Mouse (Mus musculus): ENCODE results near the gene Top1. TPM values are rescaled to one million over a fixed set of nuclear protein-coding genes. Genes with fewer than 3 reads are reported as not detected.

The Top1 gene
- polyA plus RNA-seq, 1 experiment, result 8.4 TPM

DNA sequence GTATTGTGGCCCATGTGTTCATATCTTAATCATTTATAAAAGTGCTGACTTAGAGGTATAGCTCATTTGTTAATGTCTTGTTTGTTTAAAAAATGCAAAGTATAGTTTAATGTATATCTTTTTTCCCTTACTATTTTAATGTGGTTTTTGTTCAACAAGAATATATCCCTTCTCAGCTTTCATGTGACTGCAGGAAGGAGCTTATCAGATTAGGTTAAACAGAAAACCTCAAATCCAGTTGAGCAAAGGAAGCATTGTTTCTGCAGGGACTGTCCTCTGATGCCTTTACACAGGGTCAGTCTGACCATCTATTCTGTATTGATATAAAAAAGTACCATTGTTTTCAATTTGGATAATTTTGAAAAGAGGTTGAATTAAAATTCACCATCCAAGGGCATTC lies 57.1 kb downstream of the Top1 start:
- DNase-seq (ENCODE audit: low read depth, low spot score), result no peak

DNA sequence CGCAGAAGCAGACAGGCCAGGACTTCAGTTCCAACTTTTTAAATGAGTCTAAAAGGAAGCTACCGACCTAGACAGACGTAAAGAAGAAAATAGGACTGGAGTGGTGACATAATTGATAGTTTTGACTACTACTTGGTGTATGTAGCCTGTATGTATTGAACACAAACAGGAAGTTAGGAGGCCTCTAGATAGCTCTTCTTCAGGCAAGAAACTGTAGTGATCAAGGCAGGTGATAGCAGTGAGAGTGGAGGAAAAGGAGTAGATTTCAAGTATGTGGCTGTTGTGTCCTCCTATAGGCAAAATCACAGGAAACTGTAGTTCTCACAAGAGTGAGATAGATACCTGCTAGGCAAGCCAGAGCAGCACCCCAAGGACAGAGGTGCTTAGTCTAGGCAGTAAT lies 62.0 kb downstream of the Top1 start:
- no peak for DNase-seq (ENCODE audit: low read depth, low spot score)
- WGBS, result 94% methylated on average over 3 of the region's 3 CpGs

DNA sequence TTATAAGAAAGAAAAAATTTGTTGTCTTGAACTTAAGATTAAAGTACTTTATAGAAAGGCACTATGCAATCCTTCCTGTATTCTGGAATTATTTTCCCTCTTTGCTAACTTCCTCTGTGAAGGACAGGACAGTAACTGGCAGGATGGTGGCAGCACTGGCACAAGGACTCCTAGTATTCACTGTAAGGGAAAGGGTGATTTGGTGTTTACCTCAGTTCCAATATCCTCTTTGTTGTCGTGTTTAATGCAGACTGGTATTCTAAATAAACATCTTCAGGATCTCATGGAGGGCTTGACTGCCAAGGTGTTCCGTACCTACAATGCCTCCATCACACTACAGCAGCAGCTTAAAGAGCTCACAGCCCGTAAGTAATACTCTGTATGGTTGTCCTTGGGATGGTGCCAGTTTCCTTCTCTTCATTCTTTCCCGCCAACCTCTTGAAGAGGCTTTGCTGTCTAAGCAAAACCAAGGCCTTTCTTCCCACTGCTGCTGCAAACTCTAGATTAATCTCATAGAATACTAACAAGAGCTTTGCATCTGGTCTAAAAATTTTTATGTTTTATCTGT lies 69.9 kb downstream of the Top1 start:
- WGBS, result 57% methylated on average over 4 of the region's 4 CpGs
- DNase-seq (ENCODE audit: low read depth, low spot score), result no peak

- DNase-seq (ENCODE audit: low read depth, low spot score), result no peak
- WGBS, result 76% methylated on average over 5 of the region's 5 CpGs
Observed at GRCm38 (mm10) chr2:160717269-160717668, 71.6 kb downstream of the Top1 start.

DNA sequence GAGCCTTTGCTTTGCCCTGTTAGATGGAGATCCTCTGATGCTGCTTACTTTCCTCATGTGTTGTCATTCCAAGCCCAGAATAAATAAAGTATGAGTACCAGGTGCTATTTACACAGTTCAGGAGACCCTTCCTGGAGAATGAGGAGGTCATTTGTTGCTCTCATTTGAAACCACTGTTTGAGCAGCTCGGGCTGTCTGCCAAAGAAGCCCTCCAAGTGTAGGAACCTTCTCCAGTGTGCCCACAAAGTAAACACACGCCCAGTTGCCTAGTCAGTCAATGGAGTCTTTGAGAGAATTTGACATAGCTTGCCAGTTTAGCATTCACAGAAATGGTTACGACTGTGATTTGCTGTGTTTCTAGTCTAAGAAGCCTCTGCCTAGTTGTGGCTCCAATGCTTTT lies 73.1 kb downstream of the Top1 start:
- WGBS, result 38% methylated on average over 3 of the region's 3 CpGs
- no peak for DNase-seq (ENCODE audit: low read depth, low spot score)

DNA sequence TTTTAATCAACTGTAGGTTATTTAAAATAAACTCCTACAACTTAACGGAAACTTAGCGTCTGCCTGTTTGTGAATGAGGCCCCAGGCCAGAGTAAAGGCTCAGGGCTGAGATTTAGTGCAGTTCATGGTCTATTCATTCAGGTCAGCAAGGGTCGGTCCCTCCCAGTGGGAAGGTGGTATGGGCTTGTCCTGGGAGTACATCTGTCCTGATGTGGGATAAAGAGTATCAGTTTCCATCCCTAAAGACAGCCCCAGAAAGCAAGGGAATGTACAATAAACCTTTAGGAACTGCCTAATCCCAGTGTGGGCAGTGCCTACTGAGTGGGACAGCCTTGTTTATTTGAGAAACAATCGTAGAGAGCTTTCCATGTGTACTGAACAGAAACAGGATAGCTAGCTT lies 77.0 kb downstream of the Top1 start:
- no peak for DNase-seq (ENCODE audit: low read depth, low spot score)
- 82% methylated on average over 4 of the region's 4 CpGs for WGBS

- no peak for DNase-seq (ENCODE audit: low read depth, low spot score)
- WGBS, result 91% methylated on average over 4 of the region's 4 CpGs
Observed at GRCm38 (mm10) chr2:160723613-160724375, 78.1 kb downstream of the Top1 start.

DNA sequence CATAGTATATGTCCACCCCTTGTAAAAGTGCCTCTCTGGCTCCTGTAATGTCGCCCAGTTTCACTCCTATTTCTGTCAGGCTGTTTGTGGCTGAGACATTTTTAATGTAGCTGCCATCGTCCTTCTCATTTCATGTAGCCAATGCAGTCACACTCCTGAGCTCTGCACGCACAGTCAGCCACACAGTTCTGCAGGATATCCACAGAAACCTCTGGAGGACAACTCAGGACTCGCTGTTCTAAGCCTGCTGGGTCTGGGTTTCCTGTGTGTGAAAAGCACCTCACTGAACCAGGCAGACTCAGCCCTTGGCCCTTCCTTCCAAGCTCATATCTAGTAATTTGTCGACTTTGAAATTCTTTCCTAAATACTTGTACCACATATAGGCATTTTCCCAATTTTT lies 78.8 kb downstream of the Top1 start:
- DNase-seq (ENCODE audit: low read depth, low spot score), result no peak
- 83% methylated on average over 5 of the region's 5 CpGs for WGBS

- no peak for DNase-seq (ENCODE audit: low read depth, low spot score)
- 82% methylated on average over 6 of the region's 6 CpGs for WGBS
Observed at GRCm38 (mm10) chr2:160725877-160726864, 80.5 kb downstream of the Top1 start.

DNA sequence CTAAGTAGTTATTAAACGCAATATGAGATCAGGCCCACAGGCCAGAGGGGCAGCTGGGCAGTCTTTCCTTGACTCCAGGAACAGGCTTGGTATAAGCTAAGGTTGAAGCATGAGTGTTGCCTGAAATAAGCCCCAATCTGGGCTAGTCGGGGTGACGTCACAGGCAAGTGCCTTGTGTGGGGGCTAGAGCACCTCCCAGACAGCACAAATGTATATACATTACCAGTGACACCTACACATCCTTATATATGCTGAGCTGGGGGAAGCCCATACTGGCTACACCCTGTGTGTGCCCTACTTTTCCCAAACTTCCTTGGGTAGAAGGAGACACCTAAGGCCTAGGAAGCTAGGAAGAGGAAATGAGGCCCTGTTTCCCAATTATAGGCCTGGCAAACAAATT lies 83.3 kb downstream of the Top1 start:
- no peak for DNase-seq (ENCODE audit: low read depth, low spot score)
- 97% methylated on average over 3 of the region's 3 CpGs for WGBS

DNA sequence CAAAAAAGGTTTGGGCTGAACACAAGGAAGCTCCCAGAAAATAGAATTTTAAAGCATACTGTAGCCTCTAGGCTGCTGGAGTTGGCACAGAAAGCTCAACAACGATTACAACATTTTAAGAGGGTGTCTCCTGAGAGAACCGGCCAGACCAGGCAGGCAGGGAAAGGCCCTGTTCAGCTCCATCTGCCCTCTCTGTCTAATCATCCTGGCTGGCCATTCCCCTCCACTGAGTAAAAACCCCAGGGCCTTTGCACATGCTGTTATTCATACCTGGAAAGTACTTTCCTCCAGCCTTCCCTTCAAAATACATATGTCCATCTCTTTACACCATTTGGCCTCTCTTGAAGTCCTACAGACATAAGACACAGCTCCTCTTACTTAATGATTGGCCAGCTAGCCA lies 83.7 kb downstream of the Top1 start:
- DNase-seq (ENCODE audit: low read depth, low spot score), result no peak
- WGBS, result 29% methylated on average over 2 of the region's 2 CpGs

DNA sequence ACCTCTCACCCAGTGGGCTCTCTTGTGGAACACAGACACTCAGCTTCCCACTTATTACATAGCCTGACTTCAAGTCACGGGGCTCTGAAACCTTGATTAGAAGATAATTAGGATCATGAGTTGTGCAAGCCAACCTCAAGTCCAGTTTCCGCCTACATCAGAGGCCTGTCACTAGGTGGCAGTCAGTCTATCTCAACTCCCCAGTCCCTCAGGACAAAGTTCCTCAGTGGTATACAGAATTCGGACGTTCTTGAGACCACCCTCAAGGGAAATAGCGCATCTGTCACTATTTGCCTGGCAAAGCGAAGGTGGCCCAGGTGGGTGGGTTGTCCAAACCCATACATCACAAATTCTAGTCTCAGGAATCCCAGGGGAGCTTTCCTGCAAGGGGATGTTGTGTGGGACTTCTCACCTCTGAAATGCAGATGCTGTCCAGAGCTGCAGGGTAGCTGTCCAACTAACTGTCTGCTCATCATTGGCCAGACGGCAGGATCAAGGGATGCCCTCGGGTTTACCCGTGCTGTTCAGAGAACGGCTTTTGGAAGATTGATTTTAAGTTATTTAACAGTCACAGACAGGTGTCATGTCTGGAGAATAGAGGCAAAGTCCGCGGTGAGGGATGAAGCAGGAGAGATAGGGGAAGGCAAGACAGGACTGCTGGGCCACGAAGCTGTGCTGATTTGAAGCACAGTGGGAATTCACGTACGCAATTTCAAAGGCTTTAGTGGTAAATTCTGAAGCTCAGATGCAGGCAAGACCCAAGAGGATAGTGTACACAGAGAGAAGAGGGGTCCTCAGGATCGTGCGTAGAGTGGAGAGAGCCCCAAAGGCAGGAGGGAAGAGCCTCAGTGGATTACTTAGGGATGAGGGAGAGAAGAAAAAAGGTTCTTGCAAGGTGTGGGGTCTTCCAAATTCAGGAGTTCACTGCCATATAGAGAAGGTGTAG lies 84.4 kb downstream of the Top1 start:
- 19% methylated on average over 17 of the region's 17 CpGs for WGBS
- DNase-seq (ENCODE audit: low read depth, low spot score), result no peak

GRCm38 (mm10) chr2:160730797-160731116 lies 85.1 kb downstream of the Top1 start:
- WGBS, result 4% methylated on average over 19 of the region's 19 CpGs
- no peak for DNase-seq (ENCODE audit: low read depth, low spot score)

DNA sequence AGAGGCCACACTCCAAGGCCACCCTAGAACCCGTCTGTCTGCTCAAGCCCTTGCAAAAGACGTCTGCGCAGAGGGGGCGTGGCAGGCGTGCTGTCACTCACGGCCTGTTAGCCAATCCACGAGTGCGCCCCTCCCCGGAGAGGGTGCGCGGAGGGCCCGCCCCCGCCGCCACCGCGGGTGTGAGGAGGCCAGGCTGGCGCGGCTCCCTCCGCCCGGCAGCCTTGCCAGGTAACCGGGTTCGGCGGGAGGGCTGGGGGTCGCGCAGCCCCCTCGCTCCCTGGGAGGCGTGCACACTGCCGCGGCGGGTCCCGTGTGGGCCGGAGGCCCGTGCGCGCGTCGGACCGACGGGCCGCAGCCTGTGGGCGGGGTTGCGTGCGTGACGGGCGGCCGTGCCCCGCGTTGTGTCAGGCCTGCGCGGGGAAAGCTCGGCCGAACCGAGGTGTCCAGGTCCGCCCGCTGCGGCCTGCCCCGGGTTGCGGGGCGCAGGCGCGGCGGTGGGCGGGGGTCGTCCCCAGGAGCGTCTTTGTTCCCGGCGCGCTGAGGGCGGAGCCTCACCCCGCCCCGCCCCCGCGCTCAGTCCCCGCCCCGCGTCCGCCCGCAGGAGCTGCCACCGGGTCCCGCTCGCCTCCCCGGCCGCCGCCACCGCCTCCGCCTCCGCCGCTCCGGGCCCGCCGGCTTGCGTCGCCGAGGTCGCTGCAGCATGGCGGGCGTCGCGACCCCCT lies 85.6 kb downstream of the Top1 start, which contains the start of gene Plcg1:
Plcg1 (plus strand) TSS at position 184 of the 722 bp plus-strand sequence.
- WGBS, result under 1% methylated on average over 98 of the region's 99 CpGs
- peak; percentile 64 for DNase-seq (ENCODE audit: low read depth, low spot score)

- 1% methylated on average over 32 of the region's 32 CpGs for WGBS
- DNase-seq (ENCODE audit: low read depth, low spot score), result no peak
Observed at GRCm38 (mm10) chr2:160731839-160732261, 86.2 kb downstream of the Top1 start.

GRCm38 (mm10) chr2:160732420-160732995 lies 86.8 kb downstream of the Top1 start:
- 34% methylated on average over 9 of the region's 9 CpGs for WGBS
- DNase-seq (ENCODE audit: low read depth, low spot score), result no peak

DNA sequence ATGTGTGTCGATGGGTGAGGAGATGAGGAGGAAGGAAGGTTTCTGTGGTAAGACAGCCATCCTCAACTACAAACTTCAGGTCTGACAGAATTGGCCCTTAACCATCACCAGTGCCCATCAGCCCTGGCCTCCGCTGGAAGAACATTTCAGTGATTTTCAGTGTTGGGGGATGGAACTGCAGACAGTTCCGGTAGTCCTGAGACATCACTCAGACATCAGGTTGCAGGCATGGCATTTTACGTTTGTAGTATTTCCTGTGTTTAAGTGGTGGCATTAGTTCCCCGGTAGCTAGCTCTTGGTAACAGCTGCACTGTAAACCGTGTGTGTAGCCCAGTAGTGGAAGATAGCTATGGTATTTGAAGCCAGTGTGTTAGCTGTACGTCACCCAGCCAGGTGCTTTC lies 87.4 kb downstream of the Top1 start:
- WGBS, result 55% methylated on average over 7 of the region's 7 CpGs
- DNase-seq (ENCODE audit: low read depth, low spot score), result no peak

DNA sequence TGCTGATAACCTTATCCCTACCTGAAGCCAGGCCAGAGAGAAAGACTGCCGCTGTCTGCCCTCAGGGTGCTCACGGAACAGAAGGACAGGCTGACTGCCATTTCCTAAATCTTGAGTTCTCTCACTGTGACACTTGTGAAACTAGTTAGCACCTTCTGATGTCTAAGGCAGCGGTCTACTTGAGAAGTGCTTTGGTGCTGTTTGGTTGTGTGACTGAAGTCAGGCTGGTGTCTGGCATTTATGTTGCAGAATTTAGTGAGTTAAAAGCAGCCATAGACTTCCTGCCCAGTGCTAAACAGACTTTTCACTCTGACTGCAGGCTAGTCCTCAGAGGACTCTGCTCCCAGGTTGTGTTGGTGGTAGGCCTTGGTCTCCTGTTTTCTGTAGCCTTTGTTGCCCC lies 88.6 kb downstream of the Top1 start:
- DNase-seq (ENCODE audit: low read depth, low spot score), result no peak
- WGBS, result 84% methylated on average over 3 of the region's 3 CpGs
